Mouse (Mus musculus): ENCODE measurements around the gene Clec9a.

GRCm38 (mm10) chr6:129472627-129473026, 64.0 kb downstream of the Clec9a start:
- TF ChIP-seq POLR2AphosphoS2 (IDR thresholded peaks at IDR 0.05; ENCODE audit: insufficient read length, low read depth), result no peak
- no peak for TF ChIP-seq MYOG (IDR thresholded peaks at IDR 0.05; ENCODE audit: control insufficient read depth in 1 of 3, insufficient read depth in 1 of 3, insufficient read length in 2 of 3, low read depth in 2 of 3)
- TF ChIP-seq TCF12 (IDR thresholded peaks at IDR 0.05; ENCODE audit: insufficient read depth, poor library complexity, severe bottlenecking), result no peak
- no peak for TF ChIP-seq POLR2A (IDR thresholded peaks at IDR 0.05; ENCODE audit: insufficient read length, low read depth)
- no peak for TF ChIP-seq CEBPB (IDR thresholded peaks at IDR 0.05; ENCODE audit: insufficient read depth, poor library complexity, severe bottlenecking)
- TF ChIP-seq REST (IDR thresholded peaks at IDR 0.05; ENCODE audit: insufficient read depth, insufficient read length), result no peak
- TF ChIP-seq MYOD1 (IDR thresholded peaks at IDR 0.05; ENCODE audit: control insufficient read depth in 1 of 3, insufficient read length in 2 of 3, low read depth in 2 of 3), result no peak
- TF ChIP-seq MAX (IDR thresholded peaks at IDR 0.05; ENCODE audit: low read depth), result no peak
- TF ChIP-seq USF1 (IDR thresholded peaks at IDR 0.05; ENCODE audit: low read depth), result no peak

All from myocyte (in vitro differentiated cells).